Mouse (Mus musculus): ENCODE results near the gene Fgr. TPM values are rescaled to one million over a fixed set of nuclear protein-coding genes. Genes with fewer than 3 reads are reported as not detected.
"Not testable (repeated sequence)": the region's sequence is repeated elsewhere in the genome, so short reads cannot be mapped to it uniquely, and the experiment has no call there.

Gene Fgr
- polyA plus RNA-seq (2016; fragmentation: Nextera tagmentation; extraction: Ambion mirVana): 0.60 and 0.73 TPM in 2 replicates

GRCm38 (mm10) chr4:132973814-132974398 lies at the start of gene Fgr:
Fgr (plus strand) TSS chr4:132974095.
- H3K9ac ChIP-seq: no peak within 1 kb of the TSS; the same call in 1 of the 2 replicates

DNA sequence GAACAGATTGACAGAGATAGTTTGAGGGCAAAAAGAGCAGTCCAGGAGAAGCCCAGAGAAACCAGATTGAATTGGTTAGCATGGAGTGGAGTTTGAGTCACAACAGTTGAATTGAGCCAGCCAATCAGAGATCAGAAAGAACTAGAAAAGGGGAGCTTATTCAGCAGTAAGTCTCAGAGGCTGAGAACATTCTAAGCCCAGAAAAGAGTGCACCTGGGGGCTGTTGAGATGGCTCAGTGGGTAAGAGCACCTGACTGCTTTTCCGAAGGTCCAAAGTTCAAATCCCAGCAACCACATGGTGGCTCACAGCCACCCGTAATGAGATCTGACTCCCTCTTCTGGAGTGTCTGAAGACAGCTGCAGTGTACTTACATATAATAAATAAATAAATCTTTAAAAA lies 47.4 kb upstream of the Fgr start:
- not testable (repeated sequence) for H3K9me3 ChIP-seq (replicated peaks); H3K9ac ChIP-seq; H3K27ac ChIP-seq; ATAC-seq; H3K4me2 ChIP-seq; H3K4me3 ChIP-seq; H3K36me3 ChIP-seq
- WGBS (ENCODE audit: insufficient replicate concordance): 82% methylated on average over 2 of the region's 2 CpGs
- peaks cover 13% of the 10 kb centered on the region for H3K27me3 ChIP-seq (replicated peaks)
- H3K4me1 ChIP-seq: peaks cover 20% of the 10 kb centered on the region

More at GRCm38 (mm10) chr4:132973814-132974398, at the start of gene Fgr:
- H3K4me1 ChIP-seq: peaks cover 27% of the 10 kb centered on the region
- H3K4me2 ChIP-seq: peak within 1 kb of the TSS; percentile 52
- H3K9me3 ChIP-seq (replicated peaks): no peaks in the 10 kb centered on the region
- H3K36me3 ChIP-seq: no peaks in the 10 kb centered on the region
- WGBS (ENCODE audit: insufficient replicate concordance): 3% methylated on average over 21 of the region's 21 CpGs
- peaks cover 81% of the 10 kb centered on the region for H3K27me3 ChIP-seq (replicated peaks)
- H3K4me3 ChIP-seq: peak within 1 kb of the TSS; percentile 29
- no peak for ATAC-seq
- H3K27ac ChIP-seq: no peak within 1 kb of the TSS

DNA sequence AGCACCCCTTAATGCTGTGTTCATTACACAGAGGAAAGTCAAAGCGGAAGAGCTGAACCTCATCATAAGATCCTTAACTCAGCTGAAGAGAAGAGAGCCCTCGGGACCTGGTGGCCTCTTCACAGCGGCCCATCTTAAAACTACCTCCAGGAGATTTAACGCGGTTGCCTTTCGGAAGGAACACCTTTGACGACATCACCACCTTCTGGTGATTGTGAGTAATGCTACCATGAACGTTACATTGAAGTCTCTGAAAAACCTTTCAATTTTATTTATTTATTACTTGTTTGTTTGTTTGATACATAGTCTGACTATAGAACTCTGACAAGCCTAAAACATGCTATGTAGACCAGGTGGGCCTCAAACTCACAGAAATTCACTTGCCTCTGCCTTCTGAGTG lies 43.1 kb upstream of the Fgr start:
- ATAC-seq: no peak
- peaks cover 11% of the 10 kb centered on the region for H3K4me1 ChIP-seq
- H3K4me2 ChIP-seq: no peak overlapping the region
- no peak overlapping the region for H3K4me3 ChIP-seq
- H3K27ac ChIP-seq: no peak overlapping the region
- H3K27me3 ChIP-seq (replicated peaks): peaks cover 22% of the 10 kb centered on the region
- 10% methylated on average over 8 of the region's 8 CpGs for WGBS (ENCODE audit: insufficient replicate concordance)
- H3K36me3 ChIP-seq: no peaks in the 10 kb centered on the region
- no peaks in the 10 kb centered on the region for H3K9me3 ChIP-seq (replicated peaks)
- no peak overlapping the region for H3K9ac ChIP-seq

GRCm38 (mm10) chr4:132932752-132933404 lies 41.0 kb upstream of the Fgr start:
- peaks cover 28% of the 10 kb centered on the region for H3K27me3 ChIP-seq (replicated peaks)
- H3K4me2 ChIP-seq: no peak overlapping the region
- H3K9me3 ChIP-seq (replicated peaks): no peaks in the 10 kb centered on the region
- ATAC-seq: no peak
- H3K9ac ChIP-seq: no peak overlapping the region
- 65% methylated on average over 4 of the region's 4 CpGs for WGBS (ENCODE audit: insufficient replicate concordance)
- peaks cover 11% of the 10 kb centered on the region for H3K4me1 ChIP-seq
- no peak overlapping the region for H3K4me3 ChIP-seq
- H3K27ac ChIP-seq: no peak overlapping the region
- H3K36me3 ChIP-seq: no peaks in the 10 kb centered on the region

DNA sequence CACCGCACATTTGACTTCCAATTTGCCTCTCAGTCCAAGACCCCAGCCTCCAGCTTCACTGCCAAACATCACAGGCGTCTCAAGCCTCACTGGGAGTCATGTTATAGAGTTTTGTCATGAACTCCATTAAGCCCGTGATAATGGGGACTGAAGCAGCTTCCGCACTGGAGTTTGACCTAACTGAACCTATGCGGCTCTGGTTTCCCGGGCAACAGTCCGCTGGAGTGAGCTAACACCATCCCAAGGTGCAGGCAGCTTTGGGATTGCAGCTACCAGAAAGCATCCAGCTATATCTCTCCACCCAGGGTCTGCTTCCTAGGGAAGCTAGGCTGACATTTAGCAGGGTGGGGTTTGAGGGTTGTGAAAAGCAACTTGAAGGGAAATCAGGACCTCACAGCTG lies 39.3 kb upstream of the Fgr start:
- ATAC-seq: no peak
- Histone ChIP-seq H3K4me2 (no peak overlapping the region), H3K27me3 (replicated peaks) (peaks cover 28% of the 10 kb centered on the region), H3K27ac (no peak overlapping the region), H3K9ac (no peak overlapping the region), H3K4me3 (no peak overlapping the region), H3K9me3 (replicated peaks) (no peaks in the 10 kb centered on the region), H3K36me3 (no peaks in the 10 kb centered on the region), H3K4me1 (peaks cover 17% of the 10 kb centered on the region)
- WGBS (ENCODE audit: insufficient replicate concordance): 41% methylated on average over 7 of the region's 7 CpGs

- ATAC-seq: no peak
- Histone ChIP-seq H3K27ac (no peak overlapping the region), H3K9me3 (replicated peaks) (no peaks in the 10 kb centered on the region), H3K4me3 (no peak overlapping the region), H3K4me1 (peaks cover 17% of the 10 kb centered on the region), H3K27me3 (replicated peaks) (peaks cover 29% of the 10 kb centered on the region), H3K9ac (no peak overlapping the region), H3K4me2 (no peak overlapping the region), H3K36me3 (no peaks in the 10 kb centered on the region)
- 67% methylated on average over 12 of the region's 12 CpGs for WGBS (ENCODE audit: insufficient replicate concordance)
These were observed 35.5 kb upstream of the Fgr start for GRCm38 (mm10) chr4:132938181-132938941.

DNA sequence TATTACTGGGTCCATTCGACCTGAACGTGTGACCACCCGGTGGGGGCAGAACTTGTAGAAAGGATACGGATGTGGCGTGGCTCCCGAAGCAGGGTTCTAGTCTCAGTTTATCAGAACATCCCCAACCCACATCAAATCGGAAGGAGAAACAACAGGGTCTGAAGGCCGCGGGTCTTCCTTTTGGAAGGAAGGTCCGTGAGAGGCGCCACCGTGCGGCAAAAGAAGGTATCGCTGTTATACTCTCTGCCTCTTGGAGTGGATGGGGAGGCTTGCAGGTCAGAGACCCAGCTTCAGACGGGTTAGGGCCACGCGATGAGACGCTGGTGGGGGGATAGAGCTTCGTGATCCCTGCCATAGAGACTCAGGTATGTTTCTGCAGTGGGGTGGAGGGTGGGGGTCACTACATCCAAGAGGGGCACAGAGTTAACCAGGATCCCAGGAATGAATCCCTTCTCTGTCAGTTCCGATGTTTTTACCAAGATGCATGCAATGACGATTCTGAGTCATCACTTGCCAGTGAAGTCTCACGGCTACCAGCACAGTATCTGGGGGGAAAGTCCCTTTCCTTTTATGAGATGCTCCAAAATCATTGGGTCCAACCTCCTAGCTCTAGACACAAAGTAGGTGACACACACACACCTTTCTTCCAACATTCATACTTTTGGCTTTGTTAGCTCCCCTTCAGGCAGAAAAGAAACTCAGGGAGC lies 34.3 kb upstream of the Fgr start:
- H3K4me3 ChIP-seq: no peak overlapping the region
- 17% methylated on average over 22 of the region's 22 CpGs for WGBS (ENCODE audit: insufficient replicate concordance)
- no peak overlapping the region for H3K27ac ChIP-seq
- no peaks in the 10 kb centered on the region for H3K9me3 ChIP-seq (replicated peaks)
- peaks cover 22% of the 10 kb centered on the region for H3K4me1 ChIP-seq
- ATAC-seq: no peak
- H3K4me2 ChIP-seq: peak overlapping the region; percentile 40
- H3K36me3 ChIP-seq: no peaks in the 10 kb centered on the region
- no peak overlapping the region for H3K9ac ChIP-seq
- H3K27me3 ChIP-seq (replicated peaks): peaks cover 29% of the 10 kb centered on the region

DNA sequence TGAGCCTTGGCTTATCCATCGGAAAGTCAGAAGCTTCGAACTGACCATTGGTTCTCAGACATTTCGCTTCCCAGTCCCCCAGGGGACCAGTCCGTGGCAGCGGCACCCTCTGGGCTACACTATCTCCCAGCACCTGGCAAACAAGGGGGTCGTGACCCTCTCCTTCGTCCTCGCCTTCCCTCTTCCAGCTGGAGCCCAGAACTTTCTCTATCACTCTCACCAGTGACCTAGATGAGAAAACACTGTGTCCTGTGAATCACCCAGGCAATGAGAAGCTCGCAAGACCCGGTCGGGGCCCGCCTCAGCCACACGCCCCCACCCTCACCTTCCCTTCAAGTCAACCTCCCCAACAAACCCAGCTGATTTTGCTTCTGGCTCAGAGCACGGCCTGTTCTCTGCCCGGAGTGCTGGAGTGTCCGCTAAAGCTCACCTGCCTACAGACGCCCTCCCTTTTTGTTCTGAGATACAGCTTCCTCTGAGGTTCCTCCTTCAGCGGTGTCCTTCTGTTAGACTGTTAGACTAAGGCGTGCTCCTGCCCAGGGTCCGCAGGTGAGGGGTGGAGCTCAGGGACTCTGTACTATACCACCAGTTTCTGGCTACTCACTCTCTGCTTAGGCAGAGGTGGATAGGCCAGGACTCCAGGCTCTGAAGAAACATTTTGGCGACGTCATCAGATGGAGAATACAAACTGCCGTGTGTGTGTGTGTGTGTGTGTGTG lies 32.7 kb upstream of the Fgr start:
- H3K36me3 ChIP-seq: no peaks in the 10 kb centered on the region
- peaks cover 21% of the 10 kb centered on the region for H3K4me1 ChIP-seq
- H3K4me2 ChIP-seq: no peak overlapping the region
- 47% methylated on average over 23 of the region's 23 CpGs for WGBS (ENCODE audit: insufficient replicate concordance)
- peaks cover 29% of the 10 kb centered on the region for H3K27me3 ChIP-seq (replicated peaks)
- no peak overlapping the region for H3K4me3 ChIP-seq
- ATAC-seq: no peak
- H3K27ac ChIP-seq: no peak overlapping the region
- H3K9ac ChIP-seq: no peak overlapping the region
- H3K9me3 ChIP-seq (replicated peaks): no peaks in the 10 kb centered on the region

DNA sequence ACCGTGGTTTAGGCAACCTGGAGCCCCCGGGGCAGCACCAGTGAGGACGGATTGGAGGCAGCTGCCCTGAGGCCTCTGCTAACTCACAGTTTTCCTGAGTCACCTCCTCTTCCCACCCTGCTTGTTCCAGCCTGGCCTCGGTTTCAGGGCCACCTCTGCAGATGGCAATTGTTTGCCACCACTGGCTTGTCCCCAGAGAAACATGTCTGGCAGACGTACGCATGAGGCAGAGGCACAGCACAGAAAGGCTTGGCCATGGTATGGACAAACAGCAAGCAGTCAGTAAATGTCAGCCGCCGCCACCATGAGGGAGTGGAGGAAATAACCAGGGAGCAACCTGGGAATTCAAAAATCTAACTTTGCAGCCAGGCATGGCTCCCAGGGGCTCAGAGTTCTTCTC lies 30.8 kb upstream of the Fgr start:
- WGBS (ENCODE audit: insufficient replicate concordance): 69% methylated on average over 8 of the region's 8 CpGs
- H3K27ac ChIP-seq: no peak overlapping the region

DNA sequence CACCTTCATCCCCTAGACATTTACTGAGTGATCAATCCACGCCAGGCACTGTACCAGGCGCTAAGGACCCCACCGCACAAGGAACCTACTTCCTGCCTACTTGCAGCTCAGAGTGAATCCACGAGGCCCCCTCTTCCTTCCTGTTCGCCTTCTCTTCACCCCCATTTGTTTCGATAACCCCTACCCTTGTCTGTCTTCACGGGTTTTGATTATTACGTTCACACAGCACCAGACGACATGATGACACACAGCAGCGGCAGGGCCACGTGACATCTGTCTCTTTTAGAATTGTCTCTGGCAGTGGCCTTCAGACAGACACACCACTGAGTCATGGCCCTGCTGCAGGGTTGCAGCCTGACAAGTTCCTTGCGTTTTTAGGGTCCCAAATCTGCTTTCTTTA lies 29.8 kb upstream of the Fgr start:
- ATAC-seq: no peak
- H3K4me2 ChIP-seq: no peak overlapping the region
- H3K9ac ChIP-seq: no peak overlapping the region
- 30% methylated on average over 12 of the region's 12 CpGs for WGBS (ENCODE audit: insufficient replicate concordance)
- H3K27ac ChIP-seq: no peak overlapping the region
- no peaks in the 10 kb centered on the region for H3K9me3 ChIP-seq (replicated peaks)
- peaks cover 23% of the 10 kb centered on the region for H3K27me3 ChIP-seq (replicated peaks)
- H3K36me3 ChIP-seq: no peaks in the 10 kb centered on the region
- H3K4me1 ChIP-seq: peaks cover 34% of the 10 kb centered on the region
- H3K4me3 ChIP-seq: no peak overlapping the region

More for the DNA sequence above, 30.8 kb upstream of the Fgr start:
- H3K27me3 ChIP-seq (replicated peaks): peaks cover 23% of the 10 kb centered on the region
- ATAC-seq: no peak
- H3K9ac ChIP-seq: no peak overlapping the region
- H3K36me3 ChIP-seq: no peaks in the 10 kb centered on the region
- H3K4me1 ChIP-seq: peaks cover 35% of the 10 kb centered on the region
- no peaks in the 10 kb centered on the region for H3K9me3 ChIP-seq (replicated peaks)
- H3K4me2 ChIP-seq: no peak overlapping the region
- H3K4me3 ChIP-seq: no peak overlapping the region

GRCm38 (mm10) chr4:132944776-132945175 lies 29.1 kb upstream of the Fgr start:
- ATAC-seq: no peak
- H3K9ac ChIP-seq: no peak overlapping the region
- no peaks in the 10 kb centered on the region for H3K9me3 ChIP-seq (replicated peaks)
- H3K4me1 ChIP-seq: peaks cover 33% of the 10 kb centered on the region
- 0 out of 2 replicates have a peak overlapping the region, but pooled peaks have one; percentile 60 for H3K27ac ChIP-seq
- no peak overlapping the region for H3K4me3 ChIP-seq
- H3K4me2 ChIP-seq: no peak overlapping the region
- WGBS (ENCODE audit: insufficient replicate concordance): 69% methylated on average over 4 of the region's 4 CpGs
- peaks cover 20% of the 10 kb centered on the region for H3K27me3 ChIP-seq (replicated peaks)
- no peaks in the 10 kb centered on the region for H3K36me3 ChIP-seq
